Mouse (Mus musculus): Measurements from ENCODE around the gene Slc6a6.
A peak's percentile ranks its signal among the peaks of the same experiment; 100 is the strongest.

- no peak for TF ChIP-seq CTCF (IDR thresholded peaks at IDR 0.05; ENCODE audit: low read depth)
- peak; percentile 97 for TF ChIP-seq EP300 (IDR thresholded peaks at IDR 0.05; ENCODE audit: low read depth)
Measured at GRCm38 (mm10) chr6:91721215-91721701, 37.4 kb downstream of the Slc6a6 start.

Measured in heart, postnatal 0 days (tissue).